ENCODE assay signal across 8 mouse cellular contexts in genomic region chr7:118766119-118766833, GRCm38 (mm10). TPM values are rescaled to one million over a fixed set of nuclear protein-coding genes. Genes with fewer than 3 reads are reported as not detected.
DNase-seq lines count a peak whose midpoint lies in the region.

No protein-coding gene starts in this region.

- DNase-seq in adrenal gland, adult 18-20 months (ENCODE audit: low spot score in 2 of 2), result peak; percentile 43 to 51
- no peak for DNase-seq in adrenal gland, adult 8-10 months
- peak; percentile 31 for DNase-seq in adrenal gland, adult 2 months
- peak; percentile 49 for DNase-seq in embryo, embryonic 11.5 days (ENCODE audit: low read depth, low spot score)
- peak; percentile 62 to 75 for DNase-seq in heart, postnatal 14 days
- peak; percentile 66 to 77 for DNase-seq in layer of hippocampus, adult 8-10 months (ENCODE audit: low spot score in 2 of 2)
- peak; percentile 80 for DNase-seq in lung, postnatal 36 days
- peak; percentile 67 for DNase-seq in right cerebral cortex, adult 18-20 months

- intact Hi-C loops in heart, postnatal 14 days (cut with DNase I), result loop anchor here (1.0 to 10.0 kb wide), 3 partner anchors 86 to 749 kb away; partner anchors contain the start of gene Acsm5

RNA-seq across cellular contexts. Expression of gene Vps35l, which starts 26.2 kb away (rescaled TPM):
- 10 to 100 TPM; 50.7 to 51.1 TPM for total RNA-seq in adrenal gland, adult 18-20 months (2021)
- total RNA-seq in adrenal gland, adult 8-10 months (2022), result 10 to 100 TPM; 64.7 to 73.0 (median 70.2) TPM
- total RNA-seq in adrenal gland, adult 2 months (2021), result 10 to 100 TPM; 52.2 to 85.3 TPM
- 25.2 and 32.6 TPM in 2 replicates for polyA plus RNA-seq in adrenal gland, adult 2 months (2012; rRNA removed)
- total RNA-seq in heart, postnatal 14 days (2021), result 10 to 100 TPM; 28.2 TPM
- total RNA-seq in layer of hippocampus, adult 8-10 months (2022), result 10 to 100 TPM; 61.8 to 73.0 (median 69.1) TPM

RNA-seq across cellular contexts. Expression of gene Ccp110, which starts 53.9 kb away (rescaled TPM):
- 1 to 10 TPM; 5.6 to 5.9 TPM for total RNA-seq in adrenal gland, adult 18-20 months (2021)
- total RNA-seq in adrenal gland, adult 8-10 months (2022), result 10 to 100 TPM in 2 of 4 experiments, 1 to 10 TPM in 2; 6.3 to 11.2 (median 8.3) TPM
- 1 to 10 TPM; 4.6 to 7.5 TPM for total RNA-seq in adrenal gland, adult 2 months (2021)
- polyA plus RNA-seq in adrenal gland, adult 2 months (2012; rRNA removed), result 0.85 and 0.93 TPM in 2 replicates
- 1 to 10 TPM; 3.2 to 3.4 TPM for total RNA-seq in heart, postnatal 14 days (2021)
- total RNA-seq in layer of hippocampus, adult 8-10 months (2022), result 10 to 100 TPM; 44.1 to 54.8 (median 47.9) TPM
